Mouse (Mus musculus) megakaryocyte, adult 5-6 weeks (primary cell): Measurements from ENCODE around the gene Leng8. TPM values are rescaled to one million over a fixed set of nuclear protein-coding genes. Genes with fewer than 3 reads are reported as not detected.

Experiments
- total RNA-seq, 2 experiments: library from RNA; stranded (forward) in 1 of 2; stranded (reverse) in 1 of 2; fragments of 153-499, 151-499 nt in 1 of 2; fragments of 221-1000, 200-1000 nt in 1 of 2; gene quantifications; 2 replicates each; pipeline versions ENCODE4 v1.2.3 to v1.2.4; 2015 to 2017

Leng8 gene
- total RNA-seq, 2 experiments from 2014 or later, result 34.2 to 35.2 TPM

Other genes starting within 250 kb of the Leng8 start
- 112 and 120 TPM in 2 replicates for gene Gm14548, start 238.9 kb upstream of the Leng8 start, total RNA-seq (2015)
- gene Gm14548, start 238.9 kb upstream of the Leng8 start, total RNA-seq (2017), result 89.0 and 89.6 TPM in 2 replicates
- gene Lilra6, start 221.5 kb upstream of the Leng8 start, total RNA-seq (2015), result 132 and 138 TPM in 2 replicates
- 123 and 141 TPM in 2 replicates for gene Lilra6, start 221.5 kb upstream of the Leng8 start, total RNA-seq (2017)
- gene Lair1, start 73.8 kb upstream of the Leng8 start, total RNA-seq (2015), result 31.5 and 39.5 TPM in 2 replicates
- gene Lair1, start 73.8 kb upstream of the Leng8 start, total RNA-seq (2017), result 58.7 and 60.8 TPM in 2 replicates
- not detected in 2 replicates for gene Ttyh1, start 17.6 kb upstream of the Leng8 start, total RNA-seq (2015)
- not detected in 2 replicates for gene Ttyh1, start 17.6 kb upstream of the Leng8 start, total RNA-seq (2017)
- 2.6 and 3.0 TPM in 2 replicates for gene Leng9, start 13.3 kb downstream of the Leng8 start, total RNA-seq (2015)
- gene Leng9, start 13.3 kb downstream of the Leng8 start, total RNA-seq (2017), result 4.1 and 5.2 TPM in 2 replicates
- gene Cdc42ep5, start 27.8 kb downstream of the Leng8 start, total RNA-seq (2015), result not detected in 2 replicates
- gene Cdc42ep5, start 27.8 kb downstream of the Leng8 start, total RNA-seq (2017), result not detected in 2 replicates
- gene Lilra5, start 100.7 kb downstream of the Leng8 start, total RNA-seq (2015), result 0.25 and 1.8 TPM in 2 replicates
- 0.44 and 0.69 TPM in 2 replicates for gene Lilra5, start 100.7 kb downstream of the Leng8 start, total RNA-seq (2017)
- gene Ncr1, start 200.7 kb downstream of the Leng8 start, total RNA-seq (2015), result 12.5 and 18.9 TPM in 2 replicates
- gene Ncr1, start 200.7 kb downstream of the Leng8 start, total RNA-seq (2017), result 8.4 and 19.4 TPM in 2 replicates